Mouse (Mus musculus) lung, embryonic 14.5 days (tissue): ENCODE measurements around the gene Gm21974. TPM values are rescaled to one million over a fixed set of nuclear protein-coding genes. Genes with fewer than 3 reads are reported as not detected.

Experiments
- ATAC-seq: fragments of 200-750 bp; cut with Nextera tagmentation; 2 replicates; pipeline ENCODE4 v1.8.0; 2017; ENCODE audit warnings: mild to moderate bottlenecking, moderate TSS enrichment, moderate library complexity; ENCODE audit not compliant: insufficient read depth
- DNase-seq: peaks from one replicate; pipeline ENCODE4 v3.0.0-alpha.2; 2015
- H3K27ac ChIP-seq: fragments of 300-500 bp; sonication (generic); 2 replicates; pipeline ENCODE4 v1.5.1; 2014; ENCODE audit warnings: low read depth, mild to moderate bottlenecking, moderate library complexity
- H3K27me3 ChIP-seq: fragments of 300-500 bp; sonication (generic); 2 replicates; pipeline ENCODE4 v1.6.1; 2014; ENCODE audit warnings: low read length, control low read depth; ENCODE audit not compliant: insufficient read depth
- H3K36me3 ChIP-seq: fragments of 300-500 bp; sonication (generic); 2 replicates; pipeline ENCODE4 v1.6.1; 2014; ENCODE audit warnings: control low read depth; ENCODE audit not compliant: insufficient read depth
- H3K4me1 ChIP-seq: fragments of 300-500 bp; sonication (generic); 2 replicates; pipeline ENCODE4 v1.6.1; 2014; ENCODE audit warnings: antibody characterized with exemption, control low read depth; ENCODE audit not compliant: insufficient read depth
- H3K4me2 ChIP-seq: fragments of 300-500 bp; sonication (generic); 2 replicates; pipeline ENCODE4 v1.6.1; 2014; ENCODE audit warnings: mild to moderate bottlenecking
- H3K4me3 ChIP-seq: fragments of 300-500 bp; sonication (generic); 2 replicates; pipeline ENCODE4 v1.5.1; 2014; ENCODE audit warnings: low read depth, low read length
- H3K9ac ChIP-seq: fragments of 300-500 bp; sonication (generic); 2 replicates; pipeline ENCODE4 v1.6.1; 2014
- H3K9me3 ChIP-seq: fragments of 300-500 bp; sonication (generic); 2 replicates; pipeline ENCODE4 v1.6.1; 2016; ENCODE audit warnings: low read depth, low read length, control low read depth
- CTCF ChIP-seq: IDR thresholded peaks from 2 replicates; pipeline ENCODE4 v1.5.1; 2016; ENCODE audit warnings: antibody characterized with exemption, low read depth
- WGBS: fragments of 180-500 bp; shearing (Covaris S2); extraction: QIAGEN DNeasy Blood & Tissue Kit; methylation state at CpG from one replicate; pipeline ENCODE4 v1.1.7; 2014; 5-methylcytosine and 5-hydroxymethylcytosine counted together
- polyA plus RNA-seq: library from polyadenylated mRNA; unstranded; fragments of >200 nt; fragmentation: Nextera tagmentation; extraction: Ambion mirVana; gene quantifications from 2 replicates; pipeline ENCODE4 v1.2.1, GENCODE M21; 2014

The Gm21974 gene
- polyA plus RNA-seq, 1 experiment from 2014 or later, result not detected

DNA sequence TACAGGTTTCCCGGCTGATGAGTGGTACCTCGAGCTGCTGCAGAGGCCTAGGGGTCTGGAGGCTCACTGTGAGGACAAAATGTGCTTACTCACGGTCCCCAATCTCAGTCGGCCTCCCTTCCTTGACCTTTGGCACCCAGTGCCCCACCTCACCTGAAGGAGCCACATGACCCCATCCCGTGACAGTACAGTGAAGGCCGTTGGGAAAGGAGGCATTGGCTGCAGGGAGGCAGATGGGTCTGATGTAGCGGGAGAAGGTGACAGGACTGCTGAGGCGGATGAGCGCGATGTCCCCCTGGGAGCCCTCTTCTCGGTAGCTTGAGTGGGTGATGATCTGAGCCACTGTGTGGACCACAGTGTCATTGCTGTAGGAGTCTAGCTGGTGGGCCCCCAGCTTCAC lies 31.6 kb upstream of the Gm21974 start:
- H3K4me2 ChIP-seq, result no peak overlapping the region; the same call in 1 of the 2 replicates
- H3K9ac ChIP-seq, result no peak overlapping the region
- DNase-seq (no peak), ATAC-seq (no peak)
- H3K4me1 ChIP-seq, result peaks cover 18% of the 10 kb centered on the region
- H3K27me3 ChIP-seq, result peaks cover 5% of the 10 kb centered on the region; the same call in 1 of the 2 replicates
- no peak overlapping the region for H3K4me3 ChIP-seq
- H3K9me3 ChIP-seq, result no peaks in the 10 kb centered on the region
- peak overlapping the region; percentile 93; the same call in 1 of the 2 replicates for H3K27ac ChIP-seq
- H3K36me3 ChIP-seq, result peaks cover 47% of the 10 kb centered on the region
- 77% methylated on average over 11 of the region's 11 CpGs for WGBS
- no peak for TF ChIP-seq CTCF

DNA sequence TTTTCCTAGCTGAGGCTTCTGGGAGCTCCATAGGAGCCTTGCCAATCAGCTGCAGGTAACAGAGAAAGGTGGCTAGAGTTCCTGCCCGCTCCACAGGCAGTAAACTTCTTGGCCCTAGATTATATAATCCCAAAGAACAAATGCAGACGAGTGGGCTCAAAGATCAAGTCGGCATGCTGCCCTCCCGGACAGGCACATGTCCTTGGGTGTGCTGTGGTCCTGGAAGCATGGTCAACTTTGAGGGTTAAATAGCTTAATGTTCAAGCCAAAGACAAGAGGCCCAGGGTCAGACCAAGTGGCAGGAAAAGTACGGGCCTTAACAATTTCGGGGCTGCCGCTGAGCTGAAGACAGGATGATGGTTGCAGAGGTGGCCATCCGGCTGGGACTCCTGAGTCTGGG lies 30.8 kb upstream of the Gm21974 start:
- 71% methylated on average over 8 of the region's 8 CpGs for WGBS
- Histone ChIP-seq H3K27ac (peak overlapping the region; percentile 93), H3K9ac (peak overlapping the region; percentile 18; the same call in 1 of the 2 replicates), H3K9me3 (no peaks in the 10 kb centered on the region), H3K4me1 (peaks cover 12% of the 10 kb centered on the region; the same call in 1 of the 2 replicates), H3K4me3 (no peak overlapping the region), H3K4me2 (peak overlapping the region; percentile 23; the same call in 1 of the 2 replicates), H3K36me3 (peaks cover 47% of the 10 kb centered on the region), H3K27me3 (peaks cover 5% of the 10 kb centered on the region; the same call in 1 of the 2 replicates)
- ATAC-seq (no peak), DNase-seq (no peak)
- no peak for TF ChIP-seq CTCF

DNA sequence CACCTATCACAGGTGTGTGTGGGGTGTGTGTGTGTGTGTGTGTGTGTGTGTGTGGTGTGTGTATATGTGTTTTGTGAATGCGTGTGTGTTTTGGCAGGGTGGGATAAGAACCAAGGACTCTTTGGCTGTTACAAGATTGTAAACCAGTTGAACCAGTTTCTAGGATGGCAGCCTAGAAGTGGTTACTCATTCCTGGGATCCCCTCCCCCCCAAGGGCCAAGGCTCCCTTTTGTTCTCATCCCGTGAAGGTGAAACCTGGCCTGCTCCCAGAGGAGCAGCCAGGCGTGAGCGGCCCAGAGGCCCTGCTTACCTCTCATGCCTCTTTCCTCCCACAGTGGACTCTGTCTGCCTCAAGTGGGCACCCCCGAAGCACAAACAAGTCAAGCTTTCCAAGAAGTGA lies 30.0 kb upstream of the Gm21974 start:
- TF ChIP-seq CTCF, result no peak
- DNase-seq, result peak; percentile 81
- H3K27me3 ChIP-seq, result peaks cover 5% of the 10 kb centered on the region; the same call in 1 of the 2 replicates
- 63% methylated on average over 5 of the region's 5 CpGs for WGBS
- peaks cover 54% of the 10 kb centered on the region for H3K36me3 ChIP-seq
- H3K4me1 ChIP-seq, result peaks cover 12% of the 10 kb centered on the region; the same call in 1 of the 2 replicates
- H3K4me3 ChIP-seq, result no peak overlapping the region
- H3K9me3 ChIP-seq, result no peaks in the 10 kb centered on the region
- peak overlapping the region; percentile 18; the same call in 1 of the 2 replicates for H3K9ac ChIP-seq
- peak; percentile 75 for ATAC-seq
- H3K4me2 ChIP-seq, result peak overlapping the region; percentile 37; the same call in 1 of the 2 replicates
- peak overlapping the region; percentile 93 for H3K27ac ChIP-seq

DNA sequence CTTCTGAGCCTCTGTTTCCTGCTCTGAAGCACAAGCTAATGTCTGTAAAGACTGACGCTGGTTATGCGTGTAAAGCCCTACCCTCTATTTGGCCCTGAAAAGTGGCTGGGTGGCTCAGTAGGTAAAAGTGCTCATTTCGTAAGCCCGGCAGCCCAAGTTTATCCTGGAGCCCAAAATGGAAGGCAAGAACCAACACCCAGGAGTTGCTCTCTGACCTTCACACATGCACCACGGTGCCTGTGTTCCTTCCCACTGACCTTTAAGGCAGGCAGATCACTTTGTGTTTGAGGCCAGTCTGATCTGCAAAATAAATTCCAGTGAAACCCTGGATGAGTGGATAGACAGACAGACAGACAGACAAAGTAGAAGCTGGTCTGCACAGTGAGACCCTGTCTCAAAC lies 28.5 kb upstream of the Gm21974 start:
- Histone ChIP-seq H3K9me3 (no peaks in the 10 kb centered on the region), H3K27ac (peak overlapping the region; percentile 71; the same call in 1 of the 2 replicates), H3K36me3 (peaks cover 56% of the 10 kb centered on the region), H3K27me3 (peaks cover 5% of the 10 kb centered on the region; the same call in 1 of the 2 replicates), H3K4me2 (no peak overlapping the region; the same call in 1 of the 2 replicates), H3K4me1 (peaks cover 12% of the 10 kb centered on the region; the same call in 1 of the 2 replicates), H3K9ac (no peak overlapping the region; the same call in 1 of the 2 replicates), H3K4me3 (no peak overlapping the region)
- WGBS, result 80% methylated on average over 5 of the region's 5 CpGs
- DNase-seq (no peak), ATAC-seq (no peak)
- TF ChIP-seq CTCF, result no peak

DNA sequence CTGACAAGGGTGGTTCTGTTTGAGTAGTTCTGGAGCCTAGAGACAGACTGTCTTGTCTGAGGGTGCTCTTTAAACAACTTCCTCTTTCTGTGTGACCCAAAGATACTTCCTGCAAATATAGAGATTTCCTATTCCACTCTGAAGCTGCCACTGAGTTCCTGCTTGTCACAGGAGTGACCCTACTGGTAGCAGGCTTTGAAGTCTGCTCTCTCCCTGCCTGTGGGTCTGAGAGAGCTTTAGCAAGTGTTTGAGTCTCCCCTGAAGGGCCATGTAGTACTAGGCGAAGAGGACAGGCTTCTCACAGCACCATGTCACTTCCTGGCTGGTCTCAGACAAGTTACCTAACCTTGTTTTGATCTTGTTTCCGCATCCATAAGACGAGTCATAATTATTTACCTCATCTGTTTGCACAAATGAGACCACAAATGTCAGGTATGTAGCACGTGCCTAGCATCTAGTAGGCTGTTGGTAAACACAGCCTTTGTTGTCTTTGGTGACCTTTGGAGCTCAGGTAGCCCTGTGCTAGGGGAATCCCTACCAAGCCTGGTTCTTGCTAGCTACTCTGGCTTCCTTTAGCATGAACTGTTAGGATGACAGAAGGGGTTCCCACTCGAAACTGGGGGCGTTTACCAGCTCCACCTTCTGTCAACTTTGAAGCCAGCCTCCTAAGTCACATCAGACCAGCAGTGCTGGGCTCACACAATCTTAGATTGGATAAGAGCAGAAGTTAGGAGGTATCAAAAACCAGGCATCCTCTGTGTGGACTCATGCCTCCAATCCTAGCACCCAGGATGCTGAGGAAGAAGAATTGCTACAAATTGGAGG lies 27.4 kb upstream of the Gm21974 start:
- H3K9me3 ChIP-seq, result no peaks in the 10 kb centered on the region
- H3K27ac ChIP-seq, result peak overlapping the region; percentile 27; the same call in 1 of the 2 replicates
- H3K4me2 ChIP-seq, result no peak overlapping the region
- peaks cover 12% of the 10 kb centered on the region; the same call in 1 of the 2 replicates for H3K4me1 ChIP-seq
- H3K27me3 ChIP-seq, result no peaks in the 10 kb centered on the region
- H3K36me3 ChIP-seq, result peaks cover 60% of the 10 kb centered on the region
- no peak for ATAC-seq
- 62% methylated on average over 6 of the region's 6 CpGs for WGBS
- no peak for DNase-seq
- no peak overlapping the region; the same call in 1 of the 2 replicates for H3K9ac ChIP-seq
- H3K4me3 ChIP-seq, result no peak overlapping the region
- TF ChIP-seq CTCF, result no peak

GRCm38 (mm10) chr7:127921516-127921915 lies 26.3 kb upstream of the Gm21974 start:
- Histone ChIP-seq H3K27ac (no peak overlapping the region), H3K36me3 (peaks cover 59% of the 10 kb centered on the region), H3K4me3 (no peak overlapping the region), H3K4me2 (no peak overlapping the region), H3K9me3 (no peaks in the 10 kb centered on the region), H3K4me1 (peaks cover 12% of the 10 kb centered on the region; the same call in 1 of the 2 replicates), H3K9ac (no peak overlapping the region), H3K27me3 (no peaks in the 10 kb centered on the region)
- TF ChIP-seq CTCF, result peak; percentile 62
- peak; percentile 52 for DNase-seq
- 65% methylated on average over 8 of the region's 8 CpGs for WGBS
- no peak for ATAC-seq

DNA sequence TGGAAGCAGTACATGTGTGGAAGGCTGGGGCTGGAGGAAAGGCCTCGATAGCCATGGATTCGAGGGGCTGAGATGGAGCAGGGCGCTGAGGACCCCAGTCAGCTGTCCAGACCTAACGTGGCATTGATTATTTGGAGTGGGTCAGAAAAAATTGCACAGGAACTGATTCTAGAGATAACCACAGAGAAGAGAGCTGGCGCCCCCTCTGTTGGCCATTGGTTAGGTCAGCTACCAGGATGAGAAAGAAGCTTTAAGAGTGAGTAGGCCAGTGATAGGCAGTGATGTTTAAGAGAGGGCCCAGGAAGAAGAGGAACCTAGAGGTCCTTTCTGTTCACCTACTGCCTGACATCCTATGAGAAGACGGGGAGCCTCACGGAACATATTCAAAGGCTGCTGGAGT lies 24.0 kb upstream of the Gm21974 start:
- Histone ChIP-seq H3K4me2 (no peak overlapping the region), H3K4me1 (peaks cover 6% of the 10 kb centered on the region; the same call in 1 of the 2 replicates), H3K4me3 (no peak overlapping the region), H3K27me3 (no peaks in the 10 kb centered on the region), H3K9ac (no peak overlapping the region), H3K9me3 (no peaks in the 10 kb centered on the region), H3K36me3 (peaks cover 55% of the 10 kb centered on the region), H3K27ac (no peak overlapping the region)
- DNase-seq (no peak), ATAC-seq (no peak)
- 72% methylated on average over 7 of the region's 7 CpGs for WGBS
- TF ChIP-seq CTCF, result peak; percentile 45; the same call in 1 of the 2 replicates
